Mouse (Mus musculus) midbrain, postnatal 0 days (tissue): Measurements from ENCODE around the gene Coa4. TPM values are rescaled to one million over a fixed set of nuclear protein-coding genes. Genes with fewer than 3 reads are reported as not detected.

ENCODE experiments used
- ATAC-seq: fragments of 200-750 bp; cut with Nextera tagmentation; 2 replicates; pipeline ENCODE4 v1.8.0; 2017; ENCODE audit warnings: moderate number of reproducible peaks, mild to moderate bottlenecking, moderate TSS enrichment, moderate library complexity; ENCODE audit not compliant: low FRiP score
- DNase-seq: peaks from one replicate; pipeline ENCODE4 v3.0.0-alpha.2; 2015; ENCODE audit warnings: low spot score
- H3K27ac ChIP-seq: fragments of 300-500 bp; sonication (generic); 2 replicates; pipeline ENCODE4 v1.5.1; 2014; ENCODE audit warnings: low read depth, mild to moderate bottlenecking, low read length, mixed read lengths
- H3K27me3 ChIP-seq: fragments of 300-500 bp; sonication (generic); 2 replicates; pipeline ENCODE4 v1.6.1; 2014; ENCODE audit warnings: low read length, control low read depth, mixed read lengths; ENCODE audit not compliant: insufficient read depth
- H3K36me3 ChIP-seq: fragments of 300-500 bp; sonication (generic); 2 replicates; pipeline ENCODE4 v1.6.1; 2014; ENCODE audit warnings: low read length, control low read depth, mixed read lengths; ENCODE audit not compliant: insufficient read depth
- H3K4me1 ChIP-seq: fragments of 300-500 bp; sonication (generic); 2 replicates; pipeline ENCODE4 v1.6.1; 2014; ENCODE audit warnings: mild to moderate bottlenecking, control low read depth, antibody characterized with exemption, low read length, mixed read lengths; ENCODE audit not compliant: insufficient read depth
- H3K4me2 ChIP-seq: fragments of 300-500 bp; sonication (generic); 2 replicates; pipeline ENCODE4 v1.6.1; 2014; ENCODE audit warnings: low read depth, mild to moderate bottlenecking, low read length, mixed read lengths; ENCODE audit not compliant: poor library complexity, severe bottlenecking
- H3K4me3 ChIP-seq: fragments of 300-500 bp; sonication (generic); 2 replicates; pipeline ENCODE4 v1.5.1; 2014; ENCODE audit warnings: low read depth, mild to moderate bottlenecking, low read length, moderate library complexity
- H3K9ac ChIP-seq: fragments of 300-500 bp; sonication (generic); replicated peaks from 2 replicates; pipeline ENCODE4 v1.6.1; 2014; ENCODE audit warnings: mild to moderate bottlenecking, low read length, moderate library complexity, mixed read lengths; ENCODE audit not compliant: poor library complexity, severe bottlenecking
- H3K9me3 ChIP-seq: fragments of 300-500 bp; sonication (generic); 2 replicates; pipeline ENCODE4 v1.6.1; 2016; ENCODE audit warnings: low read length, control low read depth
- CTCF ChIP-seq: IDR thresholded peaks from 2 replicates; pipeline ENCODE4 v1.5.1; 2016; ENCODE audit warnings: antibody characterized with exemption, mild to moderate bottlenecking
- WGBS: fragments of 180-500 bp; shearing (Covaris S2); extraction: QIAGEN DNeasy Blood & Tissue Kit; methylation state at CpG from one replicate; pipeline ENCODE4 v1.1.7; 2014; 5-methylcytosine and 5-hydroxymethylcytosine counted together
- polyA plus RNA-seq: library from polyadenylated mRNA; unstranded; fragments of >200 nt; fragmentation: Nextera tagmentation; extraction: Ambion mirVana; gene quantifications from 2 replicates; pipeline ENCODE4 v1.2.1, GENCODE M21; 2015
- total RNA-seq: library from RNA; depleted of rRNA; stranded (reverse); fragments of >200 nt; gene quantifications from 2 replicates; pipeline ENCODE4 v1.2.3, GENCODE M21; 2014

The Coa4 gene
- total and polyA plus RNA-seq, 2 experiments from 2014 or later = 3.9 to 6.5 TPM

DNA sequence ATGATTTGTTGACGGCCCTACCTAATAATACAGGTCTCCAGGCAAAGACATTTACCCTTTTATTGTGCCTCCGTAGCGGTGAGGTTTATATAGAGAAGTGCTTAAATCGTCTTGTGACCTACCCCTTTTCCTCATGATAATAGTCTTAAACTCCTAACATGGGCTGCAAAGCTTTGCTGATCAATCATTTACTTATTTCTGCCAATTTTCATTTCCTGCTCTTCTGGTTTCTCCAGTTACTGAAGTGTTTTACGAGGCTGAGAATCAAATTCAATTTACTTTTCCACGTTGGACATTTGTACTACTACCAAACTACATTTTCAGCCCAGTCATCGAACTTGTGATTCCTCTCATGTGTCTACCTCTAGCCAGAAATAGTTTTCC is 640 bp downstream of the Coa4 start:
- H3K27ac ChIP-seq = peak overlapping the region; percentile 91
- no peak for TF ChIP-seq CTCF

GRCm38 (mm10) chr7:100539516-100539915 is 2.6 kb downstream of the Coa4 start:
- WGBS = 97% methylated on average over 9 of the region's 9 CpGs
- Histone ChIP-seq H3K4me1 (no peaks in the 10 kb centered on the region; the same call in 1 of the 2 replicates), H3K36me3 (peaks cover 10% of the 10 kb centered on the region; the same call in 1 of the 2 replicates), H3K27ac (no peak overlapping the region), H3K9me3 (no peaks in the 10 kb centered on the region), H3K4me2 (no peak overlapping the region), H3K27me3 (no peaks in the 10 kb centered on the region), H3K9ac (no peak overlapping the region), H3K4me3 (no peak overlapping the region)
- TF ChIP-seq CTCF = no peak
- DNase-seq (no peak), ATAC-seq (no peak)

More for the DNA sequence above, 640 bp downstream of the Coa4 start:
- Histone ChIP-seq H3K27me3 (no peaks in the 10 kb centered on the region), H3K4me1 (no peaks in the 10 kb centered on the region; the same call in 1 of the 2 replicates), H3K36me3 (peaks cover 10% of the 10 kb centered on the region; the same call in 1 of the 2 replicates), H3K9ac (peak overlapping the region; percentile 70), H3K9me3 (no peaks in the 10 kb centered on the region), H3K4me3 (peak overlapping the region; percentile 60), H3K4me2 (peak overlapping the region; percentile 63)
- DNase-seq (no peak), ATAC-seq (no peak)
- WGBS = 32% methylated on average over 7 of the region's 7 CpGs

DNA sequence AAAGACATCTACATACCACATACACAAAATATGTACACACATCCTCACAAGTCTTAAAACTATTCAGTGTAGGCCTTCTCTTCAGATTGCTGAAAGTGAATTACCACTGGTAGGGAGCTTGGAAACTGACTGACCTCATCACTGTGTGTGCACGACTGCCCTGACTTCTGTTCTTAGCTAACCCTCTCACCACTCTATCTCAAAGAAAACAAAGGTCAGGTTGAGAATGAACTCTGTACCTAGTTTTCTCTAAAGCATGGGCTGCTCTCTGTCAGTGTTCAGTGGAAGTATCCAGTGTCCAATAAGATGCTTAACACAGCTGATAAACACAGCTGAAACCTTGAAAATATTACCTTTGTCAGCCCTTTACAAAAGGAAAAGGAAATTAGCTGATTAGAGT is 7.6 kb downstream of the Coa4 start:
- H3K36me3 ChIP-seq = peaks cover 15% of the 10 kb centered on the region
- no peaks in the 10 kb centered on the region for H3K27me3 ChIP-seq
- DNase-seq = no peak
- no peak for ATAC-seq
- TF ChIP-seq CTCF = no peak
- no peak overlapping the region for H3K9ac ChIP-seq
- no peak overlapping the region for H3K27ac ChIP-seq
- no peak overlapping the region for H3K4me3 ChIP-seq
- WGBS = 86% methylated on average over 1 of the region's 1 CpGs
- H3K4me2 ChIP-seq = no peak overlapping the region
- no peaks in the 10 kb centered on the region for H3K9me3 ChIP-seq
- H3K4me1 ChIP-seq = no peaks in the 10 kb centered on the region

GRCm38 (mm10) chr7:100547631-100548030 is 10.8 kb downstream of the Coa4 start:
- ATAC-seq = no peak
- no peak overlapping the region for H3K9ac ChIP-seq
- H3K4me1 ChIP-seq = no peaks in the 10 kb centered on the region
- 86% methylated on average over 4 of the region's 4 CpGs for WGBS
- DNase-seq = no peak
- no peak for TF ChIP-seq CTCF
- no peak overlapping the region for H3K27ac ChIP-seq
- H3K9me3 ChIP-seq = no peaks in the 10 kb centered on the region
- H3K4me2 ChIP-seq = no peak overlapping the region
- H3K4me3 ChIP-seq = no peak overlapping the region
- H3K27me3 ChIP-seq = no peaks in the 10 kb centered on the region
- H3K36me3 ChIP-seq = peaks cover 14% of the 10 kb centered on the region

DNA sequence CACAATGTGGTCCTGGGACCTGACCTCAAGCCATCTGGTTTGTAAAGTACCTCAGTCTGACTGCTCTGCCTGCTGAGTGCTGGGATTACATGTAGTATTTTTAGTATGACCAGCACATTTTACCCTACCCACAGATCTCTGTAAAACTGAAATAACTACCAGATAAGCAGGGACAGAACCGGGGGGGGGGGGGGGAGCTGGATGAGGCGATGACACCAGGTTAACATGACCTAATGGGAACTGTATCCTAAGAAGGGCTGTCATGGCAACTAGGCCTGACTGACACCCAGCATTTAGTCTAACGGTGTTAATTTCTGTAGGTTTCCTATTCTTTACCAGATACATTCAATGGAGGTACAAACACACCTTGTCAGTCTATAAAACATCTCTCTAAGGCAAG is 12.9 kb downstream of the Coa4 start:
- Histone ChIP-seq H3K27ac (no peak overlapping the region), H3K4me1 (no peaks in the 10 kb centered on the region), H3K36me3 (peaks cover 14% of the 10 kb centered on the region), H3K4me2 (no peak overlapping the region), H3K9ac (no peak overlapping the region), H3K27me3 (no peaks in the 10 kb centered on the region), H3K9me3 (no peaks in the 10 kb centered on the region), H3K4me3 (no peak overlapping the region)
- no peak for ATAC-seq
- WGBS = 88% methylated on average over 3 of the region's 3 CpGs
- no peak for DNase-seq
- TF ChIP-seq CTCF = no peak

- WGBS = 44% methylated on average over 5 of the region's 5 CpGs
- Histone ChIP-seq H3K4me1 (peaks cover 2% of the 10 kb centered on the region), H3K36me3 (peaks cover 14% of the 10 kb centered on the region), H3K27ac (no peak overlapping the region), H3K4me2 (no peak overlapping the region), H3K27me3 (no peaks in the 10 kb centered on the region), H3K9ac (no peak overlapping the region), H3K4me3 (no peak overlapping the region), H3K9me3 (no peaks in the 10 kb centered on the region)
- no peak for ATAC-seq
- peak; percentile 70 for DNase-seq
- peak; percentile 64 for TF ChIP-seq CTCF
These were observed 13.6 kb downstream of the Coa4 start for GRCm38 (mm10) chr7:100550338-100551007.
